Mouse (Mus musculus) kidney, postnatal 10 days (tissue): ENCODE measurements at regions not wholly inside any gene's neighbourhood (a gene's known extent, or its start where the extent isn't known, plus 50 kb on each side); places are given as distances from the start of the nearest gene placed in this dataset.

Experiments used
- DNase-seq: peaks from one replicate; pipeline ENCODE4 v3.0.0; 2021; ENCODE audit warnings: mixed read lengths

DNA sequence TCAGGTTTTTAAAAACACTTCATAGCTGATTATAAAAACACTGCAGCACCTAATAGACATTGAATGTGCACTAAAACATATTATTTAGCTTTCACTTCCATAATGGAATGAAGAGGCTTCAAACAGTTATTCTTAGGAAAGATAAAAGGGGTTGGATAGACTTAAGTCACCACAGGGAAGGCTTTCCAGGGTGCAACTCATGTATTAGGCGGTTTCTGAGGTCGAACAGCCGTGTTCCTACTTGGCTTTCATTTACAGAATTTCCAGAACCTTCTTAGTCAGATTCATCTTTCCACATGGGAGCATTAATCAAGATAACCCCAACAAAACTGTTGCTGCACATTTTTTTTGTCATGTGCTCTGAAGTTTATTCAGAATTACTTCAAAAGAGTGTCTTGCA lies 279.8 kb upstream of the Tle1 start:
- no peak for DNase-seq

DNA sequence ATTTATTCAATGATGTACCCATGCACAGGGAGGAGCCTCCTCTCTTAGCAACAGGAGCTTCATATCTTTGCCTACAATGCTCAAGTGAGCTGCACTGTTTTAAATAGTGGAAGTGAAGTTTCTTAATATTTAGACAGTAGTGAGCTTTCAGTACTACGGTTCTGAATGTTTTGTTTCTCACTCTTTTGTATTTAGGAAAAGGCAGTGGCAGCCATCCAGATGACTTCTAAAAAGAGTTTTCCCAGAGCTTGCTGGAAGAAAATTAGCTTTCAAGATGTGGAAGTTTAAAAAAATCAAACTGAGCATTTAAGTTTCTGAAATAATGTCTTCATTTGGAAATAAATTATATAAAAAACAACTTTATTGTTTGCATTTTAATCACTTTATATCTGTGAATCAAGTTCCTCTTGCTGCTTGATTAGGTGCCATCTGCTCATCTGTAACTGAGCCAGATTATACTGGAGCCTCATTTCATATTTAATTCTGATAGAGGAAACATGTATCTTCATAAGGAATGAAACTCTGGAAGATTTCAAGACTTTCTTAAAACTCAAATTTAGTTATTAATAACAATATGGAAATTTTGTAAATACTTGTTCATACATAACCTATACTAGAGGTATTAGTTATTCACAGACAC lies 268.6 kb upstream of the Tle1 start:
- DNase-seq = peak; percentile 7

DNA sequence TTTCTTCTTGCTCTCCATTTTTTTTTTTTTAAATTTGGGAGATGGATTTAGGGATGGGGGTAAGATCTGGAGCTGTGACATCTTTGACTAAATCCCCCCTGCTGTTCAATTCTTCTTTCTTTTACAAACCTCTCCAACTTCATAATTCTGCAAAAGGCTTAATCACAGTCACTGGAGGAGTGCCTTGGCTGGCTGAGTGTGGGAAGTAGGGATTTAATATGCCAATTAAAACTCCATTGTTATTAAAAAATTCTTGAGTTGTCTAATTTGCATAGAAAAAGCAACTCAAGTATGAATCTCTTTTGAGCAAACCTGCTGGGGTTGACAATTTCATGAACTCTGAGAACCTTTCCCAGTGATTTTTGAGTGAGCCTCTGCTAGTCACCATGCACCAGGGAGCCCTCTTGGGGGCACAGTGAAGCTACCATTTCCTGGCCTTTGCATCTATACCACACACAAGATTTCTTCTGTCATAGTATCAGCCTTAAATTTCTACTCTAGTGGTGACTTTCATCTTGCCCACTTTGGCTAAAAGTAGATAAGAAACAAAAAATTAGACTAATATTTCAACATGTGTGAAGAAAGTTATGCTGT lies 243.6 kb upstream of the Tle1 start:
- DNase-seq = no peak

DNA sequence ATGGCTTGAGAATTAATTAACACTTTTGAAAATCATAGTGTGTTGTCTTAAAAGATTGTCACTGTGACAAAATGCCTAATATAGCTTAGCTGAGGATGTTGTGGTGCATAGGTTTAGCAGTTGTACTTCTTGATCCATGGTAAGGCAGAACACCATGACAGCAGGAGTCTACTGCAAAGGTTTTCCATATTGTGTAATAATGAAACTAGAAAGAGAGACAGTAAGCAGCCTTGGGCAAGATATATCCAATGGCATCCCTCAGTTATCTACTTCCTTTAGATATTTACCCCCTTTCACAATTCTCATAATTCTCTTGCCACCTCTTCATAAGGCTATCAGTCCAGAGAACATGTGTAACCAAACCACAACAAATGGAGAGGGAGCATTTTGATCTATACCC lies 236.6 kb upstream of the Tle1 start:
- no peak for DNase-seq

DNA sequence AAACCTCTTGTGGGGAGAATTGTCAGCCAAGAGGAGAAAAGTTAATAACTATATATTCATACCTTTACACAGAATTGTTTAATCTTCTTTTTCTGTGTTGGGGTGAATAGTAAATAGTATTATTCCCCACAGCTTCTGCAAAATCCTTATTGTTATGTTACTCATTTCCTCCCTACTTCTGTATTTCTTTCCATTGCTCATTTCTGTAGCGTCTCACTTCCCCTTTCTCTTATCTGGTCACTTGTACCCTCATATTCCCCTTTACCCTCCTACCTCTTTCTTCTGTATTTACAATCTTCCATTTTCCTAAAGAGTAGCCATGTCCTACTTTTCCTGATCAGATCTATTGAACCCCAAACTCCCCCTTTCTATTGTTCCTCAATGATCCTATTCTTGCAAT lies 224.6 kb upstream of the Tle1 start:
- no peak for DNase-seq

DNA sequence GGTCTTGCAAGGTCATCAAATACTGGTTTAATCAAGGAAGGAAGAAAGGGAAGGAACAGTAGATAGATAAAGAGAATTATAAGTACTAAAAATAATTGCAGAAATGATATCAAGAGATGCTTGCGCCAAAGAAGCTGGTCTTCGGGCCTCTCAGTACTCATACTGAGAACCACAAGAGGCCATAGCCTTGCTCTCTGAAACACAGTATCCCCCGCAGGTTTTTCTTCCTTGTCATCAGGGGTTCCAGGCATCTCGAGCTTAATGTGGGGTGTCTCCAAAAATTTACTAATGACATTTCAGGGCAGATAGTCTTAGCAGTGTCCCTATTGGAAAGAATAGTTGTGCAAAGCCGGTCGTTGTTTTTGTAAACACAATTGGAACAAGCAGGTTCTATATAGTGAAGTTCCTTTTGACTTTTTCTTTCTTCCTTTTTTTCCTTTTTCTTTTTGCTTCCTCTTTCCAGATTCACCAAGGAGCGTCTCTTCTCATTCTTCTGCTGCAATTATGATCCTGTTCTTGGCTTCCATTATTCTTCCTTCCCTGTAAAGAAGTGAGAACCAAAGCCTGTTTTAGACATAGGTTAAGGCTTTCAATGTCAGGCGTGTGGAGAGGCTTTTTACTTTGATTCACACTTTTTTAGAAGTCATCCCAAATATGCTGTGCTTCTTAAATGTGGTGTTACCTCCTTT lies 211.5 kb upstream of the Tle1 start:
- no peak for DNase-seq

DNA sequence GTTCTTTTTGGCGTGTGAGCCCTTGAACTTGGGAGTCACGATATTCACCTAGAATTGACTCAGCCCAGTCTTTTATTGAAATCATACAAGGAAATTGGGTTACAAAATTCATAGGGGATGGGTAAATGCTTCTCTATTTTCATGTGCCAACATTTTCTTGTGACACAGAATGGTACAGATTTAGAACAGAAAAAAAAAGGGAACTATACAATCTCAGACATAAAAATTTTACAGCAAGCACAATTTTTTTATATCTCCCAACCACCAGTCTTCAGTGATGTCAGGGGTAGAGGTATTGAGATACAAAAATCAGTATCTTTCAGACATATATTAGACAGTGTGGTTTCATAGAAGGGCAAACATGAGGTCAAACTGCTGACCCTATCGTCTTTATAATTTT lies 210.6 kb upstream of the Tle1 start:
- DNase-seq = no peak

DNA sequence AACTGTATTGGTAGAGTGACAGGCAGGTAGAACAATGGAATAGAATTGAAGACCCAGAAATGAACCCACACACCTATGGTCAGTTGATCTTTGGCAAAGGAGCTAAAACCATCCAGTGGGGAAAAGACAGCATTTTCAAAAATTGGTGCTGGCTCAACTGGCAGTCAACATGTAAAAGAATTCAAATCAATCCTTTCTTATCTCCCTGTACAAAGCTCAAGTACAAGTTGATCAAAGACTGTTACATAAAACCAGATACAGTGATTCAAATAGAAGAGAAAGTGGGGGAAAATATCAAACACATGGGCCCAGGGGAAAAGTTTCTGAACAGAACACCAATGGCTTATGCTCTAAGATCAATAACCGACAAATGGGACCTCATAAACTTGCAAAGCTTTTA lies 200.0 kb upstream of the Tle1 start:
- DNase-seq = no peak

DNA sequence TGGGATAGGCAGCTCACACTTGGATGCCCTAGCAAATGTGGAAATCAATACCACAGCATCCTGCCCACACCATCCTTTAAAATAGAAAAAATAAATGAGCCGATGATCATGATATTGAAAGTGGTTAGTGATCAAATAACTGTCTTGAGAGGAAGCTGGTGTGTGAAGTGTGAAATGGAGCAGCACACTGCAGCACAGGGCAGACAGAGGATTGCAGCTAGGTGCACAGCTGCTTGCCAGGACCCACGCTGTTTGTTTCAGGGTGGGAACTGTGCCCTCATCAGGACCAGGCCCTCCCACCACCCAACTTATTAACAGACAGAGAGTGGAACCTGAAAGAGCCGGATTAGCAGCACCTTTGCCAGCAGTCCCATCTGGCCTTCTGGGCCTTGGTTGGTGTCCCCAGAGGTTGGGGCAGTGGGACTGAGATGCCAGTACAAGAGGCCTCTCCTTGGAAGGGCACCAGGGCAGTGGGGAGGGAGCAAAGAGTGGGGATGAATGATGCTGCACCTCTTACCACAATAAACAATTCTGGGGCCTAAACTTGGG lies 191.2 kb upstream of the Tle1 start:
- no peak for DNase-seq

DNA sequence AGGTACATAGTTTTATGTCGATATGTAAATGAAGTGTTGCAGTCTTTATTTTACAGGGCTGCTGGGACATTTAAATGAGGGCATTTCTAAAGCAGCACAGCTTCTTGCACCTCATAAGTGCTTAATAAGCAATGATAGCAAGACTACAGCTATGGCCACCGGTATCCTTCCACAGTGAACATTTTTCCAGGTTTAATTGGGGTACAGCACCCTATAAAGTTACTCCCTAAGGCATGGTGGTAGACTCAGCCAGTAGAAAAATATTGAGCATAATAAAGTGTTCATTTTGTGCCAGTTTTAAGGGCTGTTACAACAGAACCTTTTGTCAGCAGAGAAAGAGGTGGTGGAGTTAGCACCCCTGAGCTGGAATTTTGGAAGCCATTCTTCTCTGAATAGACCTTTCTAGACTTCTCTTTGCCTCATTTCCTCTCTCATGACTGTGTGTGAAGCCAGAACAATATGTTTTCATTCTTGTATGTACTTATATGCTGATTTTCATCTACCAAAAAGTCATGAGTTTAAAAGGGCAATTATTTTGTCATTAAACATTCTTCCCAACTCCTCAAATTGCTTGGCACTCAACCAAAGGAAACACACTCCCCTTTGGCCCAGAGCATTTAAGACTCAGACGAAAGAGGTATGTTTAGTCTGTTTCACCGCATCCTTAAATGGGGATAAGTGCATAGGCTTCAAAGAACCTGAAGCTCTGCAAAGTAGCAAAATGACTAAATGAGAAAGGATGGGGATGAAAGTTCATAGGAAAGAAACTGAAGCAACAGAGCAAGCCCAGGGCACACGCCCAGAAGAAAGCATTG lies 189.3 kb upstream of the Tle1 start:
- no peak for DNase-seq

DNA sequence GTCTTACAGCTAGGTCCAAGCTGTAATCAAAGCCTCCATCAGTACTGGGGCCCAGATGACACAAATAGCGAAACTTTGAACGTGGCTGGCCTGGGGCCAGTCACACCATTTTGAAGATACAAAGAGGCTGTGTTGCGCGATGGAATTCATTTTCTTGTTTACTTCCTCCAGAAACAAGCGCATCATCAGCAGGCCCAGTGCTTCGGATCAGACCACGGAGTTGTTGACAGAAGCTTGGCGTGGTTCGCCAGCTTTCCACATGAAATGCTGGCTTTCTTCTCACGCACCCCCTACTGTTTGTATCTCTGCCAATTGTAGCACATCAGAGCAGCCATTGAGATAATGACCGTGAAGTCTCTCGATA lies 184.2 kb upstream of the Tle1 start:
- peak; percentile 66 for DNase-seq

DNA sequence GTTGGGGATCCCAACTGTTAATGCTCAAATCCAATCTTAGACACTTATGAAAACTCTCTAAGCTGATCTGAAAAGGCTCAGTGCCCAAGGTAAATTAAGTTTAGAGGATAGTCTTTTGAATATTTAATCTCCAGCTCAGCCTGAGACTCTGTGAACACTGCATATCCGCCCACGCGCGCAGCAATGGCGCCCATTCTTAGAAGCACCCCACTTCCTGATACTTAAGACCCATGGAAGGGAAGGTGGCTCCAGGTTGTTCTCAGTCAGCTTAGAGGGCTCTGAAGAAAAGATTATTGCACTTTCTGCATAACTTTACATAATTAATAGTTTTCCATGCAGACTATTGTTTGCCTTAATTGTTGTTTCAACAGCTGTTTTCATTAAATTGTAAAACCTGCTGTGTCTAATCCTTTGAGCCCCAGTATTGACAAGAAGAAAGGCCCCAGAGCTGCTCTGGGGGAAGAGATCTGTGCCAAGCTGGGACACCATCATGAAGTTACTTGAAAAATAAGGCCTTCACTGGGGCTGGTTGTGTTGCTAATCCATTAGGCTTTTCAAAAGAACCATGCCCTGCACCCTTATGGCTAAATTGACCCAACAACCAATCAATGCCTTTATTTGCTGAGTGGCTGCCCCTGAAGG lies 183.7 kb upstream of the Tle1 start:
- no peak for DNase-seq

DNA sequence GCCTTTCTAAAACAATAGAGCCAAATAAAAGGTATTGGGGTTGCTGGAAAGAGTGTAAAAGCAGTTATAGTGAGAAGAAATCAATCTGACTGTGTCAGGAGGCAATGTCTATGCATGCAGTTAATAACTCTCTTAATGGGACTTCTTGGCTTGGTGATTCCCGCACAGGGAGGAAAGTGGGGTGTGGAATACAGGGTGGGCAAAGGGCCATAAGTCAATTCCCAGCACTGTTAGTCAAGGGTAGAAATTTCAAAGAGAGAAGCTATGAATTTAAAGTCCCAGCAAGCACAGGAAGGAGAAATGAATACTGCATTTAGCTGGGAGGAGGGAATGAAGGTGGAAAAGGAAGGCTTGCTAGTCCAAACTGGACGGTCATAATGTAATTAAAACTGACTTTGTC lies 183.0 kb upstream of the Tle1 start:
- DNase-seq = no peak

DNA sequence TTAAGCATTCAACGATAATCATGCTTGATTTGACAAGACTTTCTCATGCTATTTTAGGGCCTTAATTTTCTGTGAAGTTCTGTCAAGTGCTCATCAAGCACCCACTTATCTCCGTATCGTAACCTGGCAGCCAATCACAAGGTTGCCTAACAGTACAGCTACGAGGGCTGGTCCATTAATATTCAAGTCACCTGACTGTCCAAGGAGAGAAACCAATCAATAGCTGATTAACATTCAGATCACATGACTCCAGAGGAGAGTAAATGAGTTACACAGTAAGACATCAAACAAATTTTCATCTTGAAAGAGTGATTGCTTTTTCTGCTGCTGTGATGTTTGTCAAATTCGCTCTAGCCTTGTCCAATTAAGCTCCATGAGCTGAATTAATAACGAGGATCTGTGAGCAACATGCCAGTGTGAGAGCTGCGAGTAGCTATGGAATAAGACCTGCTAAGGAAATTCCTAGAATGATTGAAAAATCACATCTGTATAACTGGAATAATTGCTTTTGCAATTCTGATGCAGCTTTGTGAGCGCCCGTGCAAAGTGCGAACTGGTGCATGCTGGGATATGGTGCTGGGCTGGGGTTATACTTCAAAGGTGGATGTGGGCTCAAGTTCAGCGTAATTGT lies 181.9 kb upstream of the Tle1 start:
- DNase-seq = no peak

DNA sequence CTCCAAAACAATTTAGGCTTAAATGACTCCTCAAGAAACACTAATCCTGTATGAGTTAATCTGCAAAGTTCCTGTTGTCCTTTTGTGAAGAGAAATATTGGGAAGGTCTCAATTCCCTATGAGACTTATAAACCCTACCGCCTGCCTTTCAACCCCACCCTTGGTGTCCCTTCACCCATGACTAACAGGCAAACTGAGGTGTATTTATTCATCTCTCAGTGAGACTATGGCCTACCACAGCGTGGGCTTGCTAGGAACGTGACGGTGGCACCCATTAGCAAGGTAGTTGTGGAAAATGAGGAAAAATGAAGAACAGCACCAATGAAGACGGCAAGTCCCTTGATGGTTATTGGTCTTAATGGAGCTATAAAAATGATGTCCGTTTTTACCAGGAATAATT lies 181.0 kb upstream of the Tle1 start:
- no peak for DNase-seq

DNA sequence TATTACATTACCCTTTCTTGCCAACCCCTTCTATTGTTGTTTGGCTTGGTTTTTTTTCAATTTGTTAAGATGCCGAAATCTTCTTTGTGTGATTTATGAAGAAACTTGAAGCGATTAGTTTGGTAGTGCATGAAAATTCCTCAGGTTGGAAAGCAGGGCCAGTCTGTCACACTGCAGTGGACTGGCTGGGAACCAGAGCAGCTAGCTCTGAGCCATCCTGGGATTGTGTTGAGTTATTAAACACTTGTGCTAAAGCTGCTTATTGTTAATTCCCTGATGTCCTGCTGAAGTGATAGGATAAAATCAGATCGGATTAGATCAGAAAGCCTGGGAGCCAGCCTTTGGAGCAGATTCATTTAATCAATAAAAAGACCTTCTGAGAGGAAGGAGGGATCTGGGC lies 180.4 kb upstream of the Tle1 start:
- DNase-seq = no peak

DNA sequence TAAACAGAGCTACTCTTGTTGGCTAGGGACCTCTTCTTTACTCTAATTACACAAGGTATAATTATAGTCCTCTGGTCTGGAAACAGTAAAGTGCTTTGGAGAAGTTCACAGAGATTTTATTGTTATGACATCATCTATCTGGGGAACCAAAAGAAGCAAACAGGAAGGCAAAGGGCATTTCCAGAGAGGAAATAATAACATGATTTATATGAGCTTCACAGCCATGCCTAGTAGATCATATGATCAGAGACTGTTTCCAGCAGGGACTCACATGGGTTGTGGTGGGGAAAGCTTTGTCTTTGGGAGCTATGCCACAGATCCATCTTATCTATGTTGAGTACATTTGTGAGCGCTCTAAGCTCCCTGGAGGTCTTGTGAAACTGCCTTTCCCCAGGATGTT lies 178.8 kb upstream of the Tle1 start:
- DNase-seq = peak; percentile 22

DNA sequence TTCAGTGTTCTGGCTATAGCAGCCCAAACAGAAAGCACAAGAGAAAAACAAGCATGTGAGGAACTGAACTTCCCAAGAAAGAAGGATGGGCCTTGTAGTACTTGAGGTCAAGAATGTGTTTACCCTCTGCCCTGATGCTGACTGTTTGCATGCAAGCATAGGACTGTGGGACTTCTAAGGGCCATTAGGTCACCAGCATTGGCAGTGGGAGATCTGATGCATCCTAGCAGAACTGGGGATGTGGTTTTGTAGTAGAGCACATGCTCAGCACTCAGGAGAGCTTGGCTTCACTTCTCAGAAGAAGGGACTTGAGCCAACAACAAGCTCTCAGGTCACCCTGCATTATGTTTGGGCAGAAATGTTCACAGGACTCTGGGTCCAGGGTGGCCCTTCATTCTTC lies 178.3 kb upstream of the Tle1 start:
- DNase-seq = peak; percentile 51

DNA sequence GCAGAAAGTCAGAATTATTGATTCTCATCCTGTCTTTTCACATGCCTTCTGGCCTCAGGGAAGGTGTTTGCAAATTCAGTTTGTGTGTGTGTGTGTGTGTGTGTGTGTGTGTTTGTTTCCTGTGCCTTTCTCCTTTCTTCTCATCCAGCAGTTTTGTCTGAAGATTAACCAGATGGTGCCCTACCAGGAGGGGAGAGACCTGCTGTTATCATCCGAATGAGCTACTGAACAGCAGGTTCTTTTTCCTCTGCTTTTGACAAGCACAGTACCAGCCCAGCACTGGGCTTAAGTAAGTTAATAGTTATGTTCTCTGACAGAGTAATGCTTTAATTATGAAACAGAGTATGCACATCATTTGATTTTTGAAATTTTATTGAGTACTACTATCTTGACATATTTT lies 176.8 kb upstream of the Tle1 start:
- DNase-seq = no peak

DNA sequence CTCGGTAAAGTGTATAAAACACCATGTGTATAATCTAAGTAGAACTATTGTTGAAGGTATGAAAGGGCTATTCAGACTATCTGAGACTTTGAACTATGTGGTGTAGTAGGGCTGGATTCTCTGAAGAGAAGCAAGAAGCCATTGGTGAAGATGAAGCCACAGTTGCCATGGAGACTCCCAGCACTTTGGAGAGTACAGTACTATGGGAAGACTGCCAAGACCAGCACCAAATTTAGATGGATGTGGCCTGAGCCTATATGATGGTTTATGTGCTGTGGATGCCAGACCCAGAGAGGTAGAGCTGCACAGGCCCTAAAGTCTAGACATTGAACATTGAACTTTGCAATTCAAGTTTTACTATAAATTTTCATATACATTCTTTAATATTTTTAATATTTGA lies 151.3 kb upstream of the Tle1 start:
- DNase-seq = no peak

DNA sequence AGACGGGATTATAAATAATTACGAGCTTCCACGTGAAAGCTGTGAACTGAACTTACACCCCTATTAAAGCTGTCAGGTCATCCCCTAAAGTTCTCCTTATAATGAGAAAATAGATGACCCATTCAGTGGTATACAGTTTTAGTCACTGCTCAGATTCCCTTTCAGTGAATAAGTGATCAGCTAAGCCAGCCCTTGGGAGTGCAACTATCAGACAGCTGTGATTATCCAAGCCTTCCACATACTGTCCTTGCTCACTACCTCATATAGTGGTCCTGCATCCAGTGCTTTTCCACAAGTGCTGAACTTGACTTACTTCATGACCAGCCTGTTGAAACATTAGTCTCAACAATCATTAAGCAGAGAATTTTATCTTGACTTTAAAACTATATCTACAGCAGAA lies 131.2 kb upstream of the Tle1 start:
- no peak for DNase-seq

DNA sequence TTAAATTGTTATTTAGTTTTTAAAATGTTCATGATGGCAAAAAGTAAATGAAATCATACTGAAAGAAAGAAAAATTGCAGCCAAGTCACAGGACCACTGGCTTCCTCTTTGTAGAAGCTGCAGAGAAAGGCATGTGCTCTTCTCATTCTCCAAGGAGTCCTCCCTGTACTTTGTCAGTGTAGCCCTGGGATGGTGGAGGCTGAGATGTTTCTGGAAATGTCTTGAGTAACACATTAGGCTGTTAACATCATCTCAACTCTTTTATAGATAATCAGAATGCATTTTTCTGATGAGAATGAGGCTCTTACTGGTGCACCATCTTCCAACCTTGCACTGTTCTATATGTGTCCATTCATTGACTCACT lies 128.3 kb upstream of the Tle1 start:
- DNase-seq = no peak
